Mouse (Mus musculus): ENCODE results near the gene Slc25a43. TPM values are rescaled to one million over a fixed set of nuclear protein-coding genes. Genes with fewer than 3 reads are reported as not detected.

Gene Slc25a43
- total RNA-seq, 1 experiment = 2.1 TPM

DNA sequence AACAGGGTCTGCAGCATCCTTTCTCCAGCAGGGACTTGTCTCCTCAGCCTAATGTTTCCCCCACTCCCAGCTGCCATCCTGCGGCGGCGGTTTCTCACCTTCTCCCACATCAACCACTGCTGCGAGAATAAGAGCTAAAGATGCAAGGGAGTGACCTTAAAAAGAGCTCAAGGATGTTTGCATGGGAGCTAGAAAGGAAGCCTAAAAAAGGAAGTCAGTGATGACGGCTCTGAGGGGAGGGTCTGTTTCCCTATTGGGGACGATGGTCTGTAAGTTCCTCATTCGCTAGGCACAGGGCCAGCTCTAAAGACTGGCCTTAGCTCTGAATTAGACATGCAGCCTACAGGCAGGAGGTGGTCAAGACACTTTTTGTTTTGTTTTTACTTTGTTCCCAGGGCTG lies 1.3 kb downstream of the Slc25a43 start:
- H3K4me1 ChIP-seq (ENCODE audit: control insufficient read depth in 2 of 2, insufficient read depth in 2 of 2, low read length in 2 of 2, poor library complexity in 1 of 2) = 0 out of 4 replicates have a peak, but pooled peaks cover 0 to 2% of the 10 kb centered on the region in 2 experiments
- DNase-seq (ENCODE audit: low read depth, low spot score) = no peak
- H3K36me3 ChIP-seq (ENCODE audit: control insufficient read depth, insufficient read depth, low read length, poor library complexity, severe bottlenecking) = no peaks in the 10 kb centered on the region
- in situ Hi-C loops (cut with MboI; ENCODE audit: low sequenced_read_pairs in 2 of 2, unreplicated experiment in 2 of 2) = no loop called here
- TF ChIP-seq CHD2 (IDR thresholded peaks at IDR 0.05; ENCODE audit: low read depth, low read length) = no peak
- no peak for TF ChIP-seq MAFK (IDR thresholded peaks at IDR 0.05; ENCODE audit: insufficient read depth, low read depth, low read length)
- TF ChIP-seq ZC3H11A (IDR thresholded peaks at IDR 0.05; ENCODE audit: borderline replicate concordance, low read depth, low read length) = no peak
- no peak for TF ChIP-seq HCFC1 (IDR thresholded peaks at IDR 0.05; ENCODE audit: borderline replicate concordance, insufficient read depth, low read length)
- TF ChIP-seq ZNF384 (IDR thresholded peaks at IDR 0.05; ENCODE audit: low read depth, low read length) = no peak
- no peak overlapping the region for H3K27ac ChIP-seq (ENCODE audit: insufficient read depth, low read depth, low read length, poor library complexity, severe bottlenecking)
- no peak overlapping the region for H3K9ac ChIP-seq (ENCODE audit: insufficient read depth, low read depth, low read length, poor library complexity, severe bottlenecking)
- peak overlapping the region; percentile 21 to 30; a peak in 3 of 4 replicates for H3K4me3 ChIP-seq (ENCODE audit: insufficient read depth in 1 of 2, low read depth in 1 of 2, low read length in 2 of 2, poor library complexity in 1 of 2, severe bottlenecking in 1 of 2)
- no peaks in the 10 kb centered on the region for H3K9me3 ChIP-seq (ENCODE audit: control insufficient read depth, insufficient read depth, low read depth, low read length)

DNA sequence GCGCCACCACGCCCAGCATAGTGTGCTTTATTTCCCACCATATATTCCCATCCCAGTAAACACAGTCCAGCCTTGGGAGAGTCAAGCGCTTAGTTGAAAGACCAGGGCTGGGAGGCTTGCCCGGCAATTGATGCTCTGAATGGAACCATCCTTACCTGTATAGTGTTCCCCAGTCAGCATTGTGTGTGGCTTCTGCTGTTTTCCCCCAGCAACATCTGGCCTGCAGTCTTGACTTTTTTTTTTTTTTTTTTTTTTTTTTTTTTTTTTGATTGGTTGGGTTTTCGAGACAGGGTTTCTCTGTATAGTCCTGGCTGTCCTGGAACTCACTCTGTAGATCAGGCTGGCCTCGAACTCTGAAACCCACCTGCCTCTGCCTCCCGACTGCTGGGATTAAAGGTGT lies 1.9 kb downstream of the Slc25a43 start:
- Histone ChIP-seq H3K4me1 (ENCODE audit: control insufficient read depth in 2 of 2, insufficient read depth in 2 of 2, low read length in 2 of 2, poor library complexity in 1 of 2) (0 out of 4 replicates have a peak, but pooled peaks cover 0 to 2% of the 10 kb centered on the region in 2 experiments), H3K9ac (ENCODE audit: insufficient read depth, low read depth, low read length, poor library complexity, severe bottlenecking) (no peak overlapping the region), H3K36me3 (ENCODE audit: control insufficient read depth, insufficient read depth, low read length, poor library complexity, severe bottlenecking) (no peaks in the 10 kb centered on the region), H3K27ac (ENCODE audit: insufficient read depth, low read depth, low read length, poor library complexity, severe bottlenecking) (no peak overlapping the region), H3K4me3 (ENCODE audit: insufficient read depth in 1 of 2, low read depth in 1 of 2, low read length in 2 of 2, poor library complexity in 1 of 2, severe bottlenecking in 1 of 2) (no peak overlapping the region), H3K9me3 (ENCODE audit: control insufficient read depth, insufficient read depth, low read depth, low read length) (no peaks in the 10 kb centered on the region)
- in situ Hi-C loops (cut with MboI; ENCODE audit: low sequenced_read_pairs in 2 of 2, unreplicated experiment in 2 of 2) = no loop called here
- TF ChIP-seq CHD2 (IDR thresholded peaks at IDR 0.05; ENCODE audit: low read depth, low read length) = no peak
- TF ChIP-seq HCFC1 (IDR thresholded peaks at IDR 0.05; ENCODE audit: borderline replicate concordance, insufficient read depth, low read length) = no peak
- no peak for TF ChIP-seq MAFK (IDR thresholded peaks at IDR 0.05; ENCODE audit: insufficient read depth, low read depth, low read length)
- TF ChIP-seq ZNF384 (IDR thresholded peaks at IDR 0.05; ENCODE audit: low read depth, low read length) = peak; percentile 85
- DNase-seq (ENCODE audit: low read depth, low spot score) = no peak

DNA sequence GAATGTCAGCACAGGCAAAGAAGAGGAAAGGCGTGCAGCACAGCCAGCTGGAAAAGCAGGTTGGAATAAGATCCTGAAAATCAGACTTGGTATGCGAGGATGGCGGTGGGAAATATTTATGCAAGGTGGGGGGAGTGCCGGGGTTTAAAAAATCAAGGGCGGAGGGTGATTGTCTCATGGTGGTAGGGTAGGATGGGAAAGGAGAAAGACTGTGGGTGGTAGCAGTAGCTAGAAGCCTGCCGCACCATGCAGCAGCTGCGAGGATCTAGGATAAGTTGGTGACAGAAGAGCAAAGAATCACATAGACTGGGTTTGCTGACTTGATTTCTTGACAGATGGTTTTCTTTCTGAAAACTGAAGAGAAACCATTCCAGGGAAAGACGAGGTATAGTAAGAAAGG lies 3.3 kb downstream of the Slc25a43 start:
- Histone ChIP-seq H3K9me3 (ENCODE audit: control insufficient read depth, insufficient read depth, low read depth, low read length) (no peaks in the 10 kb centered on the region), H3K27ac (ENCODE audit: insufficient read depth, low read depth, low read length, poor library complexity, severe bottlenecking) (no peak overlapping the region), H3K4me1 (ENCODE audit: control insufficient read depth in 2 of 2, insufficient read depth in 2 of 2, low read length in 2 of 2, poor library complexity in 1 of 2) (0 out of 4 replicates have a peak, but pooled peaks cover 0 to 2% of the 10 kb centered on the region in 2 experiments), H3K9ac (ENCODE audit: insufficient read depth, low read depth, low read length, poor library complexity, severe bottlenecking) (no peak overlapping the region), H3K4me3 (ENCODE audit: insufficient read depth in 1 of 2, low read depth in 1 of 2, low read length in 2 of 2, poor library complexity in 1 of 2, severe bottlenecking in 1 of 2) (no peak overlapping the region), H3K36me3 (ENCODE audit: control insufficient read depth, insufficient read depth, low read length, poor library complexity, severe bottlenecking) (no peaks in the 10 kb centered on the region)
- TF ChIP-seq CHD2 (IDR thresholded peaks at IDR 0.05; ENCODE audit: low read depth, low read length) (no peak), HCFC1 (IDR thresholded peaks at IDR 0.05; ENCODE audit: borderline replicate concordance, insufficient read depth, low read length) (no peak), MAFK (IDR thresholded peaks at IDR 0.05; ENCODE audit: insufficient read depth, low read depth, low read length) (no peak), ZNF384 (IDR thresholded peaks at IDR 0.05; ENCODE audit: low read depth, low read length) (no peak), ZC3H11A (IDR thresholded peaks at IDR 0.05; ENCODE audit: borderline replicate concordance, low read depth, low read length) (no peak)
- DNase-seq (ENCODE audit: low read depth, low spot score) = no peak
- in situ Hi-C loops (cut with MboI; ENCODE audit: low sequenced_read_pairs in 2 of 2, unreplicated experiment in 2 of 2) = no loop called here

DNA sequence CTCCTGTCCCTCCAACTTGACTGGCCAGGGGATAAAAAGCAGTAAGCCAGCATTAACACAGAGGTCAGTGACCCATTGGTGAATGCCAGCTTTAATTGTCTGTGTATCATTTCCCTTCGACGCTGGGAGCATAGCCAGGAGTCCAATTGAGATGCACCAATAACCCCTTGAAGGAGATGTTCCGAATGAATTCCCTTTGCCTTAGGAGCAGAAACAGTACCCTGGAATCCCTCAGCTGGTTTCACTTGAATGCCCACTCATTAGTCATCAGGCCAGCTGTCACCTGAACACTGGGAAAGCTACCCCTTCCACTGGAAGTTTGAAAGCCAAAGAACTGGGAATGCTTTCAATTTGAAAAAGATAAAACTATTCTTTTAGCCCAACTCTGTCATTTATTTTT lies 5.1 kb downstream of the Slc25a43 start:
- TF ChIP-seq HCFC1 (IDR thresholded peaks at IDR 0.05; ENCODE audit: borderline replicate concordance, insufficient read depth, low read length) (no peak), CHD2 (IDR thresholded peaks at IDR 0.05; ENCODE audit: low read depth, low read length) (no peak), ZNF384 (IDR thresholded peaks at IDR 0.05; ENCODE audit: low read depth, low read length) (no peak), MAFK (IDR thresholded peaks at IDR 0.05; ENCODE audit: insufficient read depth, low read depth, low read length) (no peak), ZC3H11A (IDR thresholded peaks at IDR 0.05; ENCODE audit: borderline replicate concordance, low read depth, low read length) (no peak)

More for the DNA sequence above, 5.1 kb downstream of the Slc25a43 start:
- no peak for DNase-seq (ENCODE audit: low read depth, low spot score)
- Histone ChIP-seq H3K27ac (ENCODE audit: insufficient read depth, low read depth, low read length, poor library complexity, severe bottlenecking) (no peak overlapping the region), H3K4me1 (ENCODE audit: control insufficient read depth in 2 of 2, insufficient read depth in 2 of 2, low read length in 2 of 2, poor library complexity in 1 of 2) (0 out of 4 replicates have a peak, but pooled peaks cover 0 to 2% of the 10 kb centered on the region in 2 experiments), H3K9me3 (ENCODE audit: control insufficient read depth, insufficient read depth, low read depth, low read length) (no peaks in the 10 kb centered on the region), H3K36me3 (ENCODE audit: control insufficient read depth, insufficient read depth, low read length, poor library complexity, severe bottlenecking) (no peaks in the 10 kb centered on the region), H3K9ac (ENCODE audit: insufficient read depth, low read depth, low read length, poor library complexity, severe bottlenecking) (no peak overlapping the region), H3K4me3 (ENCODE audit: insufficient read depth in 1 of 2, low read depth in 1 of 2, low read length in 2 of 2, poor library complexity in 1 of 2, severe bottlenecking in 1 of 2) (no peak overlapping the region)
- in situ Hi-C loops (cut with MboI; ENCODE audit: low sequenced_read_pairs in 2 of 2, unreplicated experiment in 2 of 2) = no loop called here
